Mouse (Mus musculus) myocyte (in vitro differentiated cells): Measurements from ENCODE around the gene Tnfrsf23.

Source experiments
- CEBPB ChIP-seq: IDR thresholded peaks from 2 replicates; pipeline ENCODE4 v1.6.1; 2011; ENCODE audit warnings: mild to moderate bottlenecking, moderate library complexity; ENCODE audit not compliant: poor library complexity, insufficient read depth, severe bottlenecking
- POLR2A ChIP-seq: IDR thresholded peaks from one replicate; pipeline ENCODE4 v1.6.1; 2011; ENCODE audit warnings: low read depth, mild to moderate bottlenecking, control low read depth, moderate library complexity; ENCODE audit not compliant: insufficient read length

- TF ChIP-seq POLR2A (no peak), CEBPB (no peak)
Observed at GRCm38 (mm10) chr7:143666427-143667311, 19.0 kb downstream of the Tnfrsf23 start.
